Mouse (Mus musculus) brain, embryonic 14.5 days (tissue): Measurements from ENCODE around the gene Nckap5.

Experiments
- CTCF ChIP-seq: fragments of 200-500 bp; IDR thresholded peaks from 2 replicates; pipeline ENCODE4 v1.5.1; 2012; ENCODE audit warnings: inconsistent platforms, mild to moderate bottlenecking, moderate library complexity, borderline replicate concordance; ENCODE audit not compliant: insufficient read depth, insufficient read length; ENCODE audit errors: extremely low read depth
- POLR2A ChIP-seq: fragments of 200-500 bp; IDR thresholded peaks from 2 replicates; pipeline ENCODE4 v1.6.1; 2012; ENCODE audit warnings: mild to moderate bottlenecking, inconsistent platforms, borderline replicate concordance; ENCODE audit not compliant: poor library complexity, insufficient read depth, insufficient read length, severe bottlenecking; ENCODE audit errors: extremely low read depth

DNA sequence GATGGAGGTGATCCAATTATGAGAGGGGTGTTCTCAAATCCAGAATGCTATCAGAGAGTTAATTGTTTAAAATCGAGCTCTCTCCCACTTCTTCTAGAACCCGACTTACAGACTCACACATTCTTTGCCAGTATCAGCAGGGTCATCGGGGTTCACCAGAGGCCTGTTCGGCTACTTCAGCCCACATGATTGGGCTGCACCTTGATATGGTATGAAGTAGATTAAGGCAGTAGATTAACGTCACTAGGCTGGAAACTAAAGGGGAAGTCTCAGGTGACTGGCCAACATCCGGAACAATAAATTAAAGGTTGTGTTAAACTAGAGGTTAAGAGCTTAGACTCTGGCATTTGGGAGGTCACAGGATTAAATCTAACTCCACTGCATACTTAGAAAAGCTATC is 8.4 kb downstream of the Nckap5 start:
- TF ChIP-seq POLR2A (no peak), CTCF (no peak)
